Mouse (Mus musculus): ENCODE measurements around the gene 1700001C19Rik.

GRCm38 (mm10) chr17:47462209-47462608 lies 25.0 kb upstream of the 1700001C19Rik start:
- TF ChIP-seq POLR2A (IDR thresholded peaks at IDR 0.05; ENCODE audit: insufficient read depth, low read depth, low read length) (no peak), CTCF (IDR thresholded peaks at IDR 0.05) (no peak)

Data from heart, adult 2 months (tissue).